24 mouse cellular contexts compared by ENCODE assay signal in genomic region chr7:36322181-36322580, GRCm38 (mm10).
A peak's percentile ranks its signal among the peaks of the same experiment; 100 is the strongest.
DNase-seq lines count a peak whose midpoint lies in the region; ATAC-seq and TF ChIP-seq lines count a peak whose summit lies in the region.
"Had no signal": no experiment of that assay in that cellular context is flagged by ENCODE, and none has a peak within 500 bp of the region (broad histone marks: within the 10 kb centered on the region; RNA-seq: fewer than 3 reads in every experiment).

No protein-coding gene starts in this region.

- no peaks in the 10 kb centered on the region for H3K36me3 ChIP-seq in heart, embryonic 10.5 days
- no peaks in the 10 kb centered on the region for H3K36me3 ChIP-seq in heart, adult 2 months (ENCODE audit: control insufficient read depth, insufficient read depth, low read length)
- no peaks in the 10 kb centered on the region for H3K36me3 ChIP-seq in kidney, embryonic 15.5 days
- H3K36me3 ChIP-seq in kidney, adult 2 months (ENCODE audit: control insufficient read depth, insufficient read depth, low read length): no peaks in the 10 kb centered on the region
- H3K36me3 ChIP-seq in kidney, postnatal 0 days (ENCODE audit: insufficient read depth, low read length): no peaks in the 10 kb centered on the region
- H3K36me3 ChIP-seq: embryonic facial prominence, embryonic 10.5 days; embryonic facial prominence, embryonic 12.5 days; forebrain, embryonic 15.5 days; G1E had no signal

- 73% methylated on average over 4 of the region's 4 CpGs for WGBS in heart, embryonic 10.5 days
- 84% methylated on average over 4 of the region's 4 CpGs for WGBS in heart, adult 2 months
- 24% methylated on average over 4 of the region's 4 CpGs for WGBS in kidney, embryonic 15.5 days
- WGBS in kidney, adult 2 months: 28% methylated on average over 4 of the region's 4 CpGs
- 22% methylated on average over 4 of the region's 4 CpGs for WGBS in kidney, postnatal 0 days

- no peak overlapping the region for H3K4me3 ChIP-seq in heart, embryonic 10.5 days
- H3K4me3 ChIP-seq in heart, adult 2 months: no peak overlapping the region
- H3K4me3 ChIP-seq in kidney, embryonic 15.5 days (replicated peaks): no peak overlapping the region
- H3K4me3 ChIP-seq in kidney, adult 2 months (ENCODE audit: insufficient read depth, low read depth, low read length): no peak overlapping the region
- no peak overlapping the region for H3K4me3 ChIP-seq in kidney, postnatal 0 days (replicated peaks; ENCODE audit: low read depth, low read length)
- H3K4me3 ChIP-seq: embryonic facial prominence, embryonic 10.5 days; embryonic facial prominence, embryonic 12.5 days; forebrain, embryonic 13.5 days; forebrain, embryonic 15.5 days had no signal

- no peak for TF ChIP-seq POLR2A in heart, adult 2 months (IDR thresholded peaks at IDR 0.05; ENCODE audit: insufficient read depth, low read depth, low read length)
- no peak for TF ChIP-seq POLR2A in kidney, adult 2 months (IDR thresholded peaks at IDR 0.05; ENCODE audit: low read depth, low read length)

- no peak overlapping the region for H3K27ac ChIP-seq in heart, embryonic 10.5 days
- no peak overlapping the region for H3K27ac ChIP-seq in heart, adult 2 months
- peak overlapping the region; percentile 37; the same call in 1 of the 2 replicates for H3K27ac ChIP-seq in kidney, embryonic 15.5 days
- H3K27ac ChIP-seq in kidney, adult 2 months (ENCODE audit: insufficient read depth, low read depth, low read length): no peak overlapping the region
- no peak overlapping the region for H3K27ac ChIP-seq in kidney, postnatal 0 days
- H3K27ac ChIP-seq: embryonic facial prominence, embryonic 10.5 days; embryonic facial prominence, embryonic 12.5 days; forebrain, embryonic 13.5 days; forebrain, embryonic 15.5 days had no signal

- ATAC-seq in kidney, embryonic 15.5 days (replicated peaks; ENCODE audit: low FRiP score): peak; percentile 53
- no peak for ATAC-seq in kidney, postnatal 0 days (replicated peaks; ENCODE audit: low FRiP score, low read depth)
- ATAC-seq: activated CD4-positive, CD25-positive, alpha-beta regulatory T cell, adult 4 months; CD4-positive, CD25-positive, alpha-beta regulatory T cell, adult 4 months; forebrain, embryonic 13.5 days; forebrain, embryonic 15.5 days; Patski had no signal

- no peaks in the 10 kb centered on the region for H3K79me2 ChIP-seq in heart, adult 2 months (replicated peaks; ENCODE audit: control insufficient read depth, insufficient read depth, low read length)

- no peak for TF ChIP-seq EP300 in heart, adult 2 months (IDR thresholded peaks at IDR 0.05; ENCODE audit: insufficient read depth, low read depth, low read length)

- no peaks in the 10 kb centered on the region for H3K27me3 ChIP-seq in heart, embryonic 10.5 days (ENCODE audit: insufficient read depth, poor library complexity, severe bottlenecking)
- H3K27me3 ChIP-seq in heart, adult 2 months (ENCODE audit: control insufficient read depth, insufficient read depth, low read length): no peaks in the 10 kb centered on the region
- no peaks in the 10 kb centered on the region for H3K27me3 ChIP-seq in kidney, embryonic 15.5 days
- H3K27me3 ChIP-seq in kidney, adult 2 months (replicated peaks; ENCODE audit: control insufficient read depth, insufficient read depth, low read length): no peaks in the 10 kb centered on the region
- no peaks in the 10 kb centered on the region for H3K27me3 ChIP-seq in kidney, postnatal 0 days (ENCODE audit: insufficient read depth, low read length)
- H3K27me3 ChIP-seq: CH12.LX; embryonic facial prominence, embryonic 12.5 days; forebrain, embryonic 13.5 days; forebrain, embryonic 15.5 days; Patski had no signal

- no peak overlapping the region for H3K4me2 ChIP-seq in kidney, embryonic 15.5 days
- no peak overlapping the region for H3K4me2 ChIP-seq in kidney, postnatal 0 days (ENCODE audit: low read length)
- H3K4me2 ChIP-seq: embryonic facial prominence, embryonic 12.5 days; forebrain, embryonic 13.5 days; forebrain, embryonic 15.5 days had no signal

- H3K9me3 ChIP-seq in heart, embryonic 10.5 days: no peaks in the 10 kb centered on the region
- H3K9me3 ChIP-seq in kidney, embryonic 15.5 days (replicated peaks): no peaks in the 10 kb centered on the region
- no peaks in the 10 kb centered on the region for H3K9me3 ChIP-seq in kidney, postnatal 0 days (replicated peaks; ENCODE audit: low read length)
- H3K9me3 ChIP-seq: embryonic facial prominence, embryonic 12.5 days; forebrain, embryonic 13.5 days; forebrain, embryonic 15.5 days had no signal

- intact Hi-C loops in heart, adult 2 months (cut with DNase I): no loop called here

- H3K4me1 ChIP-seq in heart, embryonic 10.5 days: peaks cover 10% of the 10 kb centered on the region
- peaks cover 4% of the 10 kb centered on the region; the same call in 1 of the 2 replicates for H3K4me1 ChIP-seq in heart, adult 2 months (ENCODE audit: control insufficient read depth, insufficient read depth, low read length)
- peaks cover 18% of the 10 kb centered on the region for H3K4me1 ChIP-seq in kidney, embryonic 15.5 days
- H3K4me1 ChIP-seq in kidney, adult 2 months (ENCODE audit: control insufficient read depth, insufficient read depth, low read length): no peaks in the 10 kb centered on the region
- no peaks in the 10 kb centered on the region; the same call in 1 of the 2 replicates for H3K4me1 ChIP-seq in kidney, postnatal 0 days (replicated peaks; ENCODE audit: insufficient read depth, low read length)
- H3K4me1 ChIP-seq: forebrain, embryonic 13.5 days; forebrain, embryonic 15.5 days had no signal

- peak; percentile 20 for DNase-seq in heart, embryonic 10.5 days (ENCODE audit: low spot score)
- no peak for DNase-seq in heart, adult 2 months
- no peak for DNase-seq in kidney, adult 2 months
- peak; percentile 76 for DNase-seq in kidney, postnatal 0 days (ENCODE audit: low spot score)
- no peak for DNase-seq in kidney, adult 11 months
- DNase-seq: adrenal gland, adult 8-10 months; adrenal gland, postnatal 14 days; adrenal gland, postnatal 36 days; B cell, adult 2 months; cerebellum, adult 11-12 months; cerebellum, adult 2 months; cerebellum, adult 9-10 months; cerebellum, postnatal 10 days; cerebellum, postnatal 25 days had no signal

- no peak for TF ChIP-seq CTCF in heart, adult 2 months (IDR thresholded peaks at IDR 0.05)
- no peak for TF ChIP-seq CTCF in kidney, adult 2 months (conservative IDR thresholded peaks at IDR 0.05; ENCODE audit: insufficient read depth, insufficient read length, low read depth, low read length)
- no peak for TF ChIP-seq CTCF in kidney, postnatal 0 days (IDR thresholded peaks at IDR 0.05; ENCODE audit: low read depth)

- no peak overlapping the region for H3K9ac ChIP-seq in heart, adult 2 months (ENCODE audit: low read depth, low read length)
- no peak overlapping the region for H3K9ac ChIP-seq in kidney, embryonic 15.5 days
- no peak overlapping the region for H3K9ac ChIP-seq in kidney, postnatal 0 days (ENCODE audit: low read depth, low read length)
- H3K9ac ChIP-seq: embryonic facial prominence, embryonic 12.5 days; forebrain, embryonic 13.5 days; forebrain, embryonic 15.5 days had no signal

Comparison
In these comparisons a context has a peak if more than half of its experiments do, and no peak if none do; other contexts are left out.
1. DNase-seq: peak in heart, embryonic 10.5 days (single experiment) and kidney, postnatal 0 days (single experiment); none in heart, adult 2 months (0 of 2), kidney, adult 2 months (single experiment) and kidney, adult 11 months (single experiment).